In genomic region chr1:73566770-73567169, GRCm38 (mm10) we compare ENCODE assay signal across 15 mouse cellular contexts.
DNase-seq lines count a peak whose midpoint lies in the region; TF ChIP-seq lines count a peak whose summit lies in the region.
"Had no signal": no experiment of that assay in that cellular context is flagged by ENCODE, and none has a peak within 500 bp of the region (broad histone marks: within the 10 kb centered on the region; RNA-seq: fewer than 3 reads in every experiment).

No protein-coding gene starts in this region.

- no peak overlapping the region for H3K27ac ChIP-seq in kidney, adult 2 months (ENCODE audit: insufficient read depth, low read depth, low read length)
- 0 out of 2 replicates have a peak overlapping the region, but pooled peaks have one; percentile 55 for H3K27ac ChIP-seq in brown adipose tissue, adult 24 weeks (replicated peaks; ENCODE audit: low read depth, low read length)
- H3K27ac ChIP-seq: embryonic facial prominence, embryonic 15.5 days; hindbrain, embryonic 12.5 days; stomach, embryonic 15.5 days had no signal

- TF ChIP-seq POLR2A in kidney, adult 2 months (IDR thresholded peaks at IDR 0.05; ENCODE audit: low read depth, low read length) = no peak

- H3K4me3 ChIP-seq in kidney, adult 2 months (ENCODE audit: insufficient read depth, low read depth, low read length) = no peak overlapping the region
- no peak overlapping the region for H3K4me3 ChIP-seq in brown adipose tissue, adult 24 weeks (ENCODE audit: insufficient read depth, low read depth, low read length)
- H3K4me3 ChIP-seq: embryonic facial prominence, embryonic 15.5 days; hindbrain, embryonic 12.5 days; stomach, embryonic 15.5 days had no signal

- TF ChIP-seq CTCF in kidney, adult 2 months (conservative IDR thresholded peaks at IDR 0.05; ENCODE audit: insufficient read depth, insufficient read length, low read depth, low read length) = no peak

- H3K27me3 ChIP-seq in kidney, adult 2 months (replicated peaks; ENCODE audit: control insufficient read depth, insufficient read depth, low read length) = no peaks in the 10 kb centered on the region
- H3K27me3 ChIP-seq: embryonic facial prominence, embryonic 15.5 days; hindbrain, embryonic 12.5 days; stomach, embryonic 15.5 days had no signal

- no peaks in the 10 kb centered on the region for H3K36me3 ChIP-seq in kidney, adult 2 months (ENCODE audit: control insufficient read depth, insufficient read depth, low read length)
- H3K36me3 ChIP-seq: embryonic facial prominence, embryonic 15.5 days; hindbrain, embryonic 12.5 days; stomach, embryonic 15.5 days had no signal

- peak; percentile 51 for DNase-seq in gastrocnemius, adult 18-20 months (ENCODE audit: low spot score)
- DNase-seq in gastrocnemius, postnatal 36 days = no peak
- DNase-seq in kidney, adult 2 months = peak; percentile 5
- DNase-seq in kidney, adult 11 months = no peak
- peak; percentile 17 for DNase-seq in lung, postnatal 14 days
- no peak for DNase-seq in urinary bladder, postnatal 10 days (ENCODE audit: low spot score)
- DNase-seq in cerebellum, postnatal 14 days = no peak
- DNase-seq: cerebellum, adult 9-11 months; kidney, adult 9 months; kidney, postnatal 25 days; right cerebral cortex, postnatal 14 days had no signal

- intact Hi-C loops in gastrocnemius, postnatal 36 days (cut with DNase I) = no loop called here

- WGBS in kidney, adult 2 months = 92% methylated on average over 3 of the region's 3 CpGs

- no peaks in the 10 kb centered on the region for H3K4me1 ChIP-seq in kidney, adult 2 months (ENCODE audit: control insufficient read depth, insufficient read depth, low read length)
- peaks cover 2% of the 10 kb centered on the region; the same call in 1 of the 2 replicates for H3K4me1 ChIP-seq in brown adipose tissue, adult 24 weeks (ENCODE audit: control insufficient read depth, insufficient read depth, insufficient read length, low read length)
- H3K4me1 ChIP-seq: embryonic facial prominence, embryonic 15.5 days; hindbrain, embryonic 12.5 days; stomach, embryonic 15.5 days had no signal

Comparison
In these comparisons a context has a peak if more than half of its experiments do, and no peak if none do; other contexts are left out.
1. DNase-seq: peak in gastrocnemius, adult 18-20 months (single experiment), kidney, adult 2 months (single experiment) and lung, postnatal 14 days (single experiment); none in gastrocnemius, postnatal 36 days (0 of 2), kidney, adult 11 months (single experiment), urinary bladder, postnatal 10 days (single experiment) and cerebellum, postnatal 14 days (0 of 2).